Mouse (Mus musculus) erythroid progenitor cell, adult 5-6 weeks (primary cell): ENCODE data around the gene Mtln. TPM values are rescaled to one million over a fixed set of nuclear protein-coding genes. Genes with fewer than 3 reads are reported as not detected.

Experiments used
- ATAC-seq: replicated peaks from 2 replicates; pipeline ENCODE4 v1.8.0; 2016; ENCODE audit warnings: moderate number of reproducible peaks, mild to moderate bottlenecking, moderate TSS enrichment, inconsistent platforms; ENCODE audit not compliant: poor library complexity, low FRiP score, severe bottlenecking
- total RNA-seq, 2 experiments: library from RNA; stranded (forward) in 1 of 2; stranded (reverse) in 1 of 2; fragments of 150-400 nt in 1 of 2; fragments of 186-747, 209-891 nt in 1 of 2; gene quantifications; 2 replicates each; pipeline versions ENCODE4 v1.2.3 to v1.2.4; 2015 to 2017; ENCODE audit warnings: low replicate concordance in 2 of 2

Gene Mtln
- total RNA-seq (2015; ENCODE audit: low replicate concordance): 1.4 TPM in 1 of 2 replicates, not detected in the other
- total RNA-seq (2017; ENCODE audit: low replicate concordance): 5.8 and 7.5 TPM in 2 replicates

- peak; percentile 90 for ATAC-seq
Observed at GRCm38 (mm10) chr2:127791919-127792603, at the start of gene Mtln. Gene Mtln, minus strand, starts transcription at chr2:127792488.

GRCm38 (mm10) chr2:127841402-127841801 is 49.1 kb upstream of the Mtln start:
- no peak for ATAC-seq

GRCm38 (mm10) chr2:127839425-127839824 is 47.1 kb upstream of the Mtln start:
- no peak for ATAC-seq

GRCm38 (mm10) chr2:127838576-127838975 is 46.3 kb upstream of the Mtln start, which contains the start of gene Acoxl:
Gene Acoxl, plus strand, starts transcription at chr2:127838876.
- ATAC-seq: no peak

GRCm38 (mm10) chr2:127832833-127833190 is 40.5 kb upstream of the Mtln start:
- ATAC-seq: peak; percentile 61

- ATAC-seq: peak; percentile 28
Observed at GRCm38 (mm10) chr2:127832103-127832832, 40.0 kb upstream of the Mtln start.

- peak; percentile 98 for ATAC-seq
Observed at GRCm38 (mm10) chr2:127831401-127832102, 39.3 kb upstream of the Mtln start, which contains the start of gene Bub1. Gene Bub1, minus strand, starts transcription at chr2:127831865.

GRCm38 (mm10) chr2:127789651-127790270 is 2.5 kb downstream of the Mtln start:
- no peak for ATAC-seq

- 0 out of 2 replicates have a peak, but pooled peaks have one; percentile 33 for ATAC-seq
Observed at GRCm38 (mm10) chr2:127789138-127789537, 3.1 kb downstream of the Mtln start.

- peak; percentile 92 for ATAC-seq
Observed at GRCm38 (mm10) chr2:127788440-127789116, 3.7 kb downstream of the Mtln start, which contains the start of gene Nphp1. Gene Nphp1, minus strand, starts transcription at chr2:127788897.

GRCm38 (mm10) chr2:127787226-127787625 is 5.1 kb downstream of the Mtln start:
- no peak for ATAC-seq

GRCm38 (mm10) chr2:127778451-127778850 is 13.8 kb downstream of the Mtln start:
- no peak for ATAC-seq

GRCm38 (mm10) chr2:127775013-127775412 is 17.3 kb downstream of the Mtln start:
- no peak for ATAC-seq

GRCm38 (mm10) chr2:127774578-127774941 is 17.7 kb downstream of the Mtln start:
- ATAC-seq: no peak

- ATAC-seq: no peak
Observed at GRCm38 (mm10) chr2:127773938-127774577, 18.2 kb downstream of the Mtln start.

GRCm38 (mm10) chr2:127761587-127761986 is 30.7 kb downstream of the Mtln start:
- ATAC-seq: no peak

- 0 out of 2 replicates have a peak, but pooled peaks have one; percentile 52 for ATAC-seq
Observed at GRCm38 (mm10) chr2:127760429-127761000, 31.8 kb downstream of the Mtln start.

GRCm38 (mm10) chr2:127760014-127760413 is 32.3 kb downstream of the Mtln start:
- no peak for ATAC-seq
